Mouse (Mus musculus): Measurements from ENCODE around the gene Ntn1. TPM values are rescaled to one million over a fixed set of nuclear protein-coding genes. Genes with fewer than 3 reads are reported as not detected.

Gene Ntn1
- polyA plus RNA-seq, 1 experiment from 2014 or later: 11.8 TPM

- Histone ChIP-seq H3K27ac (no peak overlapping the region), H3K4me1 (replicated peaks; ENCODE audit: insufficient read depth, low read length) (no peaks in the 10 kb centered on the region), H3K4me3 (replicated peaks; ENCODE audit: low read depth, low read length) (no peak overlapping the region), H3K9me3 (replicated peaks; ENCODE audit: low read length) (no peaks in the 10 kb centered on the region), H3K36me3 (ENCODE audit: insufficient read depth, low read length) (no peaks in the 10 kb centered on the region), H3K9ac (ENCODE audit: low read depth, low read length) (no peak overlapping the region), H3K4me2 (ENCODE audit: low read length) (no peak overlapping the region), H3K27me3 (ENCODE audit: insufficient read depth, low read length) (no peaks in the 10 kb centered on the region)
- DNase-seq (ENCODE audit: low spot score) (no peak), ATAC-seq (replicated peaks; ENCODE audit: low FRiP score, low read depth) (no peak)
- WGBS: 96% methylated on average over 4 of the region's 4 CpGs
- TF ChIP-seq CTCF (IDR thresholded peaks at IDR 0.05; ENCODE audit: low read depth): no peak
Observed at GRCm38 (mm10) chr11:68301660-68302059, 99.0 kb downstream of the Ntn1 start.

GRCm38 (mm10) chr11:68295474-68295873, 105.1 kb downstream of the Ntn1 start:
- no peaks in the 10 kb centered on the region for H3K36me3 ChIP-seq (ENCODE audit: insufficient read depth, low read length)
- no peak for TF ChIP-seq CTCF (IDR thresholded peaks at IDR 0.05; ENCODE audit: low read depth)
- DNase-seq (ENCODE audit: low spot score) (no peak), ATAC-seq (replicated peaks; ENCODE audit: low FRiP score, low read depth) (no peak)
- H3K27ac ChIP-seq: no peak overlapping the region
- H3K4me2 ChIP-seq (ENCODE audit: low read length): no peak overlapping the region
- no peaks in the 10 kb centered on the region for H3K27me3 ChIP-seq (ENCODE audit: insufficient read depth, low read length)
- no peaks in the 10 kb centered on the region for H3K9me3 ChIP-seq (replicated peaks; ENCODE audit: low read length)
- 79% methylated on average over 5 of the region's 5 CpGs for WGBS
- 0 out of 2 replicates have a peak, but pooled peaks cover 4% of the 10 kb centered on the region for H3K4me1 ChIP-seq (replicated peaks; ENCODE audit: insufficient read depth, low read length)
- no peak overlapping the region for H3K4me3 ChIP-seq (replicated peaks; ENCODE audit: low read depth, low read length)
- H3K9ac ChIP-seq (ENCODE audit: low read depth, low read length): no peak overlapping the region

DNA sequence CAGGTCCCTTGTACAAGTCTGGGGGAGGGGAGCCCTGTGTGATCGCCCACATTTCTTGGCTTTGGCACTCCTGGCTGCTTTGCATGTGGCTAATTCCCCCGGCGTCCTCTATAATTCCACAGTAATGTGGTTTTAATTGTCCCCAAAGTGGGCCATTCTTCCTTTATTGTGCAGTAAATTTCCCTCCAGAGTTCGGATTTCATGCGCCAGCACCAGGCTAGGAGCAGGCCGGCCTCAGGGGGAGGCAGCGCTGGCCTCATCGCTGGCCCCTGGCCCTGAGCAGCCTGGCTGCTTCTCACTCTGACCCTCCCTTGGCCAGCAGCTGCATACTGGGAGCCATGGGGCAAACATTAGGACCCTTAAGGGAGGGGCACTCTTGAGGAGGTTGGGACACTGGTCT, 110.0 kb downstream of the Ntn1 start:
- ATAC-seq (replicated peaks; ENCODE audit: low FRiP score, low read depth): no peak
- no peaks in the 10 kb centered on the region for H3K9me3 ChIP-seq (replicated peaks; ENCODE audit: low read length)
- no peak for TF ChIP-seq CTCF (IDR thresholded peaks at IDR 0.05; ENCODE audit: low read depth)
- H3K4me1 ChIP-seq (replicated peaks; ENCODE audit: insufficient read depth, low read length): peaks cover 8% of the 10 kb centered on the region; the same call in 1 of the 2 replicates
- no peaks in the 10 kb centered on the region for H3K36me3 ChIP-seq (ENCODE audit: insufficient read depth, low read length)
- no peak overlapping the region for H3K9ac ChIP-seq (ENCODE audit: low read depth, low read length)
- no peak overlapping the region for H3K27ac ChIP-seq
- H3K27me3 ChIP-seq (ENCODE audit: insufficient read depth, low read length): no peaks in the 10 kb centered on the region
- WGBS: 22% methylated on average over 8 of the region's 8 CpGs
- no peak overlapping the region for H3K4me2 ChIP-seq (ENCODE audit: low read length)
- H3K4me3 ChIP-seq (replicated peaks; ENCODE audit: low read depth, low read length): no peak overlapping the region
- no peak for DNase-seq (ENCODE audit: low spot score)

- no peaks in the 10 kb centered on the region for H3K9me3 ChIP-seq (replicated peaks; ENCODE audit: low read length)
- no peak for ATAC-seq (replicated peaks; ENCODE audit: low FRiP score, low read depth)
- no peak for DNase-seq (ENCODE audit: low spot score)
- peaks cover 8% of the 10 kb centered on the region; the same call in 1 of the 2 replicates for H3K4me1 ChIP-seq (replicated peaks; ENCODE audit: insufficient read depth, low read length)
- no peak overlapping the region for H3K4me3 ChIP-seq (replicated peaks; ENCODE audit: low read depth, low read length)
- H3K27me3 ChIP-seq (ENCODE audit: insufficient read depth, low read length): no peaks in the 10 kb centered on the region
- no peak for TF ChIP-seq CTCF (IDR thresholded peaks at IDR 0.05; ENCODE audit: low read depth)
- H3K4me2 ChIP-seq (ENCODE audit: low read length): no peak overlapping the region
- 83% methylated on average over 5 of the region's 5 CpGs for WGBS
- no peaks in the 10 kb centered on the region for H3K36me3 ChIP-seq (ENCODE audit: insufficient read depth, low read length)
- H3K9ac ChIP-seq (ENCODE audit: low read depth, low read length): no peak overlapping the region
- no peak overlapping the region for H3K27ac ChIP-seq
Observed at GRCm38 (mm10) chr11:68287331-68287730, 113.3 kb downstream of the Ntn1 start.

GRCm38 (mm10) chr11:68286142-68286808, 114.3 kb downstream of the Ntn1 start:
- Histone ChIP-seq H3K4me3 (replicated peaks; ENCODE audit: low read depth, low read length) (no peak overlapping the region), H3K9me3 (replicated peaks; ENCODE audit: low read length) (no peaks in the 10 kb centered on the region), H3K27me3 (ENCODE audit: insufficient read depth, low read length) (no peaks in the 10 kb centered on the region), H3K9ac (ENCODE audit: low read depth, low read length) (no peak overlapping the region), H3K36me3 (ENCODE audit: insufficient read depth, low read length) (no peaks in the 10 kb centered on the region), H3K4me1 (replicated peaks; ENCODE audit: insufficient read depth, low read length) (peaks cover 8% of the 10 kb centered on the region; the same call in 1 of the 2 replicates), H3K4me2 (ENCODE audit: low read length) (no peak overlapping the region), H3K27ac (no peak overlapping the region)
- WGBS: 51% methylated on average over 10 of the region's 10 CpGs
- peak; percentile 46 for DNase-seq (ENCODE audit: low spot score)
- ATAC-seq (replicated peaks; ENCODE audit: low FRiP score, low read depth): no peak
- no peak for TF ChIP-seq CTCF (IDR thresholded peaks at IDR 0.05; ENCODE audit: low read depth)

- TF ChIP-seq CTCF (IDR thresholded peaks at IDR 0.05; ENCODE audit: low read depth): no peak
- H3K4me1 ChIP-seq (replicated peaks; ENCODE audit: insufficient read depth, low read length): peaks cover 5% of the 10 kb centered on the region; the same call in 1 of the 2 replicates
- DNase-seq (ENCODE audit: low spot score): no peak
- H3K27me3 ChIP-seq (ENCODE audit: insufficient read depth, low read length): no peaks in the 10 kb centered on the region
- 58% methylated on average over 3 of the region's 3 CpGs for WGBS
- H3K36me3 ChIP-seq (ENCODE audit: insufficient read depth, low read length): no peaks in the 10 kb centered on the region
- H3K9ac ChIP-seq (ENCODE audit: low read depth, low read length): no peak overlapping the region
- no peak overlapping the region for H3K4me3 ChIP-seq (replicated peaks; ENCODE audit: low read depth, low read length)
- no peak for ATAC-seq (replicated peaks; ENCODE audit: low FRiP score, low read depth)
- H3K4me2 ChIP-seq (ENCODE audit: low read length): no peak overlapping the region
- no peaks in the 10 kb centered on the region for H3K9me3 ChIP-seq (replicated peaks; ENCODE audit: low read length)
- no peak overlapping the region for H3K27ac ChIP-seq
Observed at GRCm38 (mm10) chr11:68285754-68286141, 114.9 kb downstream of the Ntn1 start.
